Mouse (Mus musculus) kidney, postnatal 25 days (tissue): ENCODE results near the gene Rasgef1b.

Experiments
- DNase-seq, 2 experiments: peaks; one replicate each; pipeline ENCODE4 v3.0.0; 2021; ENCODE audit warnings: mixed read lengths in 2 of 2

Gene Rasgef1b

DNA sequence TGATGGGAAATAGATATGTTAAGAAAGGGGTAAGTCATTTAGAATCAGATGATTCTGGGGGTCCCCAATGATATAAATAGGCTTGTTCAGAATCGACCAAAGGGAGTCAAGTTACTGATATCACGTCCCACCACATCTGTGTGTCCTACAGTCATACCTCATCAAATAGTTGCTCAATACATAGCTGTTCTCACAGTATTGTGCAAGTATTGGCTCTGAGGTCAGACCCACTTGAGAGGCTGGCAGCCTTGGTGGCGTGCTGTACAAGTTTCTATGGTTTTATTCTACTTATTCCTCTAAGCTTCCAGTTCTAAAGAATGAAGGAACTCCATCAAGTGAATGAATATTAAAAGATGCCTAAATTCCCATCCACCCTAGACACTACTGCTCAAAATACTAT, 445.2 kb downstream of the Rasgef1b start:
- no peak for DNase-seq

DNA sequence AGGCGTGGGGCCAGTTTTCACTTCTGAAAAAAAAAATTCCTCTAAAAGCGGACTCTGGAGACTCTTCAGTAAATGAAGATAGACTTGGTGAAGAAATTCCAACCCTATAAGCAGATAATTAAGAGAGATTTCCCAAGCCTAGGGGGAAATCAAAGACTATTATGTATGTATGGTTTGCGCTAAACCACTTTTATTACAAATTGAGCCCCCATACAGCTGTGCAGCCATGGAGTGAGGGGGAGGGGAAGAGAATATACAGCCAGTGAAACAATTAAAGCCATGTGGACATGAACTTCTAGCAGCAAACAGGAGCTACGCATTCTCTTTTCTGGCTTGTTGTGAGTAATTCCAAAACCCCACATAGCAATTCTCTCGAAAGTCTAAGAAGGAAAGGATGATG, 448.3 kb downstream of the Rasgef1b start:
- no peak for DNase-seq

DNA sequence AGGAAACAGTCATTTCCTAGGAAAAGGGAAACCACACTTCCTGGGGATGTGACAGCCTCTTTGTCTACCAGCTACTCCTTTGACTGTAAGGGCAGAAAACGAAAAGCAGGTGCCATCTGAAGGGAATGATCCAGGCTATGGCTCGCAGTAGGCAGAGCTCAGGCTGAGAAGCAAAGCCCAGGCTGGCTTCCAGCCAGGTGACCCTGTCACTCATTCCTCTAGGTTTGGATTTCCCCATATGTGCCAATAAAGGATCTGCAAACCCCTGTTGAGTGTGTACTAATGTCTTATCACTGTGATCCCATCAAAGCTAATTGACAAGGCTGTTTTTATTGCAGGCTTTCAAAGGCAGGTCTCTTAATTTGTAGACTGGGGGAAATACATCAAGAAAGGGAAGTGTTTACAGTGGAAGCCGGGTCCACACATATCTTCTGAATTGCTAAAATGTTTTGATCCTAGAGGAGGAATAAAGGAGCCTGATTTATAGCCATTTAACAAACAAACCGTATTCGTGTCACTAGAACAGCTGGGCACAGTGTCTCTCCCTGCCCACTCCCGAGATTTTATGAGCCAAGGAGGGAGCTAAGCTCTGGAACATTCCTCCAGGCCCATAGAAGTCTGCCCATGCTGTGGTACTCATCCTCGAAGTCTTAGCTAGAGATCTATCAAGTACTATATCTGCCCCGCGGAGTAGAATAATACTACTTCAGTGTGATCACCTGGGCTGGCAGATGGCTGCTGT, 449.7 kb downstream of the Rasgef1b start:
- peak; percentile 35 to 40 for DNase-seq

DNA sequence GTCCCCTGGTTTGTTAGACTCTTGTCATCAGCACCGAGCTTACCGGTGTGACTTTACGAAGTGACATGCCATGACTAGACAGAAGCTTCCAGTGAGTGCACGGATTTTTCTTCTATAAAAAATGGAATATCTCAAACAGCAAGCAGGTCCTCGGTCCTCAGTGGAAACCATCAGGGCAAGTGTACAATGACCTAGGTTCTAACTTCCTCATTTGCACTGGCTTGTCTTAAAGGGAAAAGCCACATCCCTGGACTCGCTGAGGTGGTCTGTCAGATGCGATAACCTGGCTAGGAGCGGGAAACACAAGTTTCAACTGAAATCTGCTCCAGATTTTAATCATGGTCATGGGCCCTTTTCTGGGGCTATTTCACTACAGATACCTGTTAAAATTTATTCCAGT, 450.5 kb downstream of the Rasgef1b start:
- DNase-seq: no peak

DNA sequence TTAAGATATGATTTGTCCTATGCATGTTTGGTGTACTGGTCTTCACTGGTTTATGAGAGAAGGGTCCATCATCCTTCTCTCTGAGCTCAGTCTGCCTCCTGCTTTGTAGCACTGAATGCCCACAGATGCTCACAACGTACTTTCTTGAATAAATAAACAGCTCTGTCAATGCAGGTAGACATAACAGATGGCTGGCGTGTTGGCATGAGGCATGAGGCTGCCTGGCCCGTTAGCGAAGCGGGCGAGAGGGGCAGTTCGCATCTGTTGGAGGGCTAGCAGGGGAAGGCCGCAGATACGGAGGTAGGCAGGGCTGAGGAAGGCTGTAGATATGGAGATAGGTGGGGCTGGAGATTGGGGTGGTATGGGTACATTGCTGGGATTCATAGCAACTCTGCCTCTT, 451.3 kb downstream of the Rasgef1b start:
- DNase-seq: no peak

DNA sequence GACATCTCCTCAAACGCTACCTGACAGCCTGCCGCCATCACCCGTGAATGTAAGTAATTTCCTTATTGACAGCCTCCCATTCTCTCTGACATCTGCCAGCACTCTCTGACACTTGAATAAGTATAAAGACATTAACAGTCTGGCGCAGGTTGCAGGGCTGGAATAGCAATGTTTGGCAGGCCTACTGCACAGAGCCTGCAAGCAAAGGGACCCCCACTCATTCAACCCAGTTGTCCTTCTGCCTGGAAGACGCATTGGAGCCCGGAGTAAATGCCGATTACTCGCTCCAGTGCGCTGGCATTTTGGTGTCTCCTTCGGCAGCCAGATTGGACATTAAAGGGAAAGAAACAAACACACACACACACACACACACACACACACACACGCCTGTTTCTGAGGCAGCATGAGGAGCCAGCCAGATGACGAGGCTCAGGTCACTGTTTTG, 454.7 kb downstream of the Rasgef1b start:
- DNase-seq: no peak

DNA sequence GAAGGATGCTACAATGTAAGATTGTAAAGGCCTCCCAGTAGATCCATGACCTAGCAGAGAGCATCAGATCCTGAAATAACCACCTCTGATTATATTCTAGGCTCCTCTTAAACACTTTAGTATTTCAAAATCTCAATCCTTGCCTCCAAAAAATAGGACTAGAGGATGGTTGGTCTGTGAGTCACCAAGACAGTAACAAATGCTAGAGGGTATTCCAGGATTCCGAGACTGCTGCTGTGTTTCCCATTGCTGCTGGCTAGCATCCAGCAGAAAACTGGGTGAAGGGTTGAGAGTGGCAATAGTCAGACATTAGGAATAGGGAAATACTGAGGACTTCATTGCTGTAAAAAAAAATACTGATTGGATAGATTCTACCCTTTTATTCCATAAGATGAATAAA, 457.3 kb downstream of the Rasgef1b start:
- peak; percentile 36 to 49 for DNase-seq

DNA sequence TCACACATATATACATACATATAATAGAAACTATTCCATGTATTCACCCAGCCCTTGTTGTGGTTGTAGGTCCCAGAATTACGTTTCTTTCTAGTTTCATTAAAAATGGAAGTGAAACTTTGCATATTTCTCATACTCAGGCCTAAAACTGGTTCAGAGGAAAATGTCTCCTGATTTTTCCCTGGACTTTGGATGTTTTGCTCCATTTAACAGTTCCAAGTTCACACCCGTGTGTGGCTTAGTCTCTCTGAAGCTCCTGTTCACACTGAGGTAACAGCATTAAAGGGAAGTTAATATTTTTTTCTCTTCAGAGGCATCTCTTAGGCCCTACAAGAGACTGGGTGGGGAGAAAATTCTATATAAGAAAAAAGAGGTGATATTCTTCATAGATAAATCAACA, 459.7 kb downstream of the Rasgef1b start:
- DNase-seq: no peak

DNA sequence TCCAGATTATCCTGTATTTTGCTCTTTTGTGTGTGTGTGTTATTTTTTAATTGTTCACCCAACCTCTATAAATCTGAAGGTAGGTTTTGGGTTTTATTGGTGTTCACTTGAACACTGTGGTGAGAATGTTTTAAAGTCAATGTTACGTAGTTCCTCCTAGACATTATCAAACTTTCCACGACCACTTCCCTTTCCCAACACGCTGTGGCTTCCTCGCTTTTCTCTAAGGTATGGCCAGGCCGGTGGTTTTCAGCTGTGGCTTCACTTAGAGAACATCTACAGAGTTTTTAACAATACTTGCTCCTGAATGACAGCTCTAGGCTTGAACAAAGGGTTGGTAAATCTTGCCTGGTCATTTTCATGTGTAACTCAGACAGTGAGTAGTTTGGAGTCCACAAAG, 461.5 kb downstream of the Rasgef1b start:
- DNase-seq: no peak

DNA sequence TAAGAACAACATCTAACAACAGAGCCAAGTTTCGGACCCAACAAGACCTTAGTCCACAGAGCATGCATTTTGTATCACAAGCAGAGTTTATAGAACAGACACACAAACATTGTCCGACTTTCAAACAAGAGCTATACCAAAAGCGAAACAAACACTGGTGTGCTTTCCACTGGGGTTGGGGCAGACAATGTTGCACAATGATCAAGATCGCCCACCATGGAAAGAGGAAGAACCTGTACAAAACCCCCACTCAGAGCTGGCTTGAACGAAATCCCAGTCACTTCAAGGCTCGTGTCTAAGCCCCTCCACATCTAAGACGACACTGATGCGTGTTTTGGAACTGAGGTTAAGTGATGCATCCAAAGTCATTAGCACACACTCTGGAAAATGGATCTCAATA, 462.6 kb downstream of the Rasgef1b start:
- no peak for DNase-seq

DNA sequence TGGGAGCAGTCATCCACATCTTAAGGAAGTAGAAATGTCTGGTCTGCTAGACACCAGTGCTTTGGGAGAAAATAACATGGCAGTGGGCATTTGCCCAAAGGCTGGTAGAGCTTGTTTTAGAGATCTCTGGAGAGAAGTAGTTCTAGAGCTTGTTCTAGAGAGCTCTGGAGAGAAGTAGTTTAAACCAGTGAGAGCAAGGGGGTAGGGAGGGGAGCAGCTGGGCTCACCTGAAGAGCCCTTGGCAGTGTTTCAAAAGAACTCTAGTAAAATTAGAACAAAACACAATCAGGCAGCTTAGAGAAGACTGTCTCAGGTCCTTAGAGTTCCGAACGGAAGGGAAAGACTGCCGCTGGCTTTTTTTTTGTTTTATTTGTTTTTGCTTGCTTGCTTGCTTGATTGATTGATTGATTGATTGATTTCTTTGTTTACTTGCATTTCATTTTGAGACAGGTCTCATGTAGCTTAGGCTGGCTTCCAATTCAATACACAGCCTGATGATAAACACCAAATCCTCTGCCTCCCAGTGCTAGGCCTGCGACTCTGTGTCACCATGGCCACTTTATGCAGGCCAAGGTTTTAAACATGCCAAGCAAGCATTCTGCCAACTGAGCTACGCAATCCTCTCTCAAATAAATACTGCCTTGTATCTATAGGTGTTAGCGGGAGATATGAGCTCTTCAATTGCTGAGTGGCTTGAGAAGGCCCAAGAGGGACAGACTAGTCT, 466.5 kb downstream of the Rasgef1b start:
- DNase-seq: no peak

DNA sequence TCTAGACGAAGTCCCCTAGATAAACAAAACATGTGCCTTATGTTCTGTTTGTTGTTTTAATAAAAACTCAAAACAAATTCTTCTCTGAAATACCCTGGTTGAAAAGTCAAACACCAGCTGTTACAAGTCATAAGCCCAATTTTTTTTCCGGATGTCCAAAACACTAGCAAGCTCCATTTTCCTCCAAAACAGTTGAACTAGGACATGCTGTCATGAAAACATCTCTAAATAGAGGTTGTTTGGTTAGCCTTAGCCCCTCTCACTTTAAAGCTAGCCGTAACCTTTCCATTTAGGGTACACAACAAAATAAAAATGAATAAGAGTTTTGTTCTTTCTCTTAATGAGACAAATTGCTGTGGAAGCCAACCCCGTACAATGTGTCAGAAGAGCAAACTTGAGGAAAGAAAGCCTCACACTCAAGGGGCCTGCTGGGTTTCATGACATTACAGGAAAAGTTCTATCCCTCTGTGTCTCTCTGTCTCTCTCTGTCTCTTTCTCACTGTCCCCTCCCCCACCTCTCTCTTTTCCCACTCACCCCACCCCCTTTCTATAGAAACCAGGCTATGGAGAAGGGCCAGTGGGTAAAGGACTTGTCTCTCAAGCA, 467.6 kb downstream of the Rasgef1b start:
- DNase-seq: no peak

DNA sequence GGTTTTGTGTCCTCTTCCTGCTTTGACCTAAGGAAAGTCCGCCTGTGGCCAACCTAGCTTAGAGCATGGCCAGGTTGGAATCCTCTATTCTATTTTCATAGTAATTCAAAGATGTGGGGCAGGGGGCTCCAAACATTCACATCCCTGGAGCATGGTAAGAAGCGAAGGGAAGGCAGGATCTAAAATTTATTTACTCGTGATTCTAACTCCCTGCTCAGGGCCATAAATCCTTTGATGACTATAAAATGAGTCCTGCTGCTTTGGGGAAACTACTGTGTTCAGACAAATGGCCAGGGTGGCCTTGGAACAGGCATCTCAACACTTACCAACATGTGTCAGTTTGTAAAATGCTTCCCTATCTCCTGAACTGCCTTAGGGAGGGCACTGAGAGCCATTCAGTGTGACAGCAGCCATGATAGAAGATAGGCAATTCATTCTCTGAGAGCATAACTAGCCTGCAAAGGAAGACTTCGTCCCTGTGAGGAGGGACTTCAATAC, 470.8 kb downstream of the Rasgef1b start:
- no peak for DNase-seq

DNA sequence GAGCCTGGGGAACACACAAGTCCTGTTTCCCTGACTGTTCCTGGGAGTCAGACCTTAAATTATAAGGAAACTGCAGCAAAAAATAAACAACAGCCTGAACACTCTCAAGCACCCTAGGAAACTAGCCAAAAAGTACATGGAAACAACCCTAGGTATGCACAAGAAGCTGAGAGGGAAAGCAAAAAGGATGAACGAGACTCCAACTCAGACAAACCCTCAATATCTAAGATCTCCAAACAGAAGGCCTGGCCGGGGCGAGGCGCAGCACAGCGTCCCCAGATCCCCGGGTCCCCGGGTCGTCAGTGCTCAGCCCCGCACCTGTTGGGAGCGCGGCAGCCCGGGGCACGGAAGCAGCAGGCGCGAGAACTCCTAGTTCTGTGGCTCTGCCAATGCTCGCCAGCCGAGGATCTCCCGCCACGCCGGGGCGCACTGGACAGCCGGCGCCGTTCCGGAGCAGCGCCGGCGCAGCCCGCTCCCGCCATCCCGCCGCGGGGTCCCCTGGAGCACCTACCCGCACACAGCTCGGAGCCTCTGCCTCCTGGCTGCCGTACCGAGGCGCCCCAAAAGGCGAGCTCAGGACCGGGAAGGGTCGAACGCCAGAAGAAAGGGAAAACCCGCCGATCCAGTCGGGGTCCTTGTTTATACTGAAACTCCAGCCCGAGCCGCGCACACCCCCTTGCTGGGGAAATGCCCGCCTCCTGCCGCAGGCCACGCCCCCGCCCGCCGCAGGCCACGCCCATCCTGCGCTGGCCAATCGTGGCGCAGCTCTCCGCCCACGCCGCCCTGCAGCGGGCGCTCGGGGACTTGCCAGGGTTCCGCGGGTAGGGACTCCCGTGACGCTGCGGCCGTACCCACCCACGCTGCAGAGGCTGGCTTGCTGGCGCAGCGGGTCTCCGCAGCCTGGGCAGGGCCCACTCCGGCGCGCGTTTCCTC, 476.4 kb downstream of the Rasgef1b start:
- peak; percentile 94 to 96 for DNase-seq

DNA sequence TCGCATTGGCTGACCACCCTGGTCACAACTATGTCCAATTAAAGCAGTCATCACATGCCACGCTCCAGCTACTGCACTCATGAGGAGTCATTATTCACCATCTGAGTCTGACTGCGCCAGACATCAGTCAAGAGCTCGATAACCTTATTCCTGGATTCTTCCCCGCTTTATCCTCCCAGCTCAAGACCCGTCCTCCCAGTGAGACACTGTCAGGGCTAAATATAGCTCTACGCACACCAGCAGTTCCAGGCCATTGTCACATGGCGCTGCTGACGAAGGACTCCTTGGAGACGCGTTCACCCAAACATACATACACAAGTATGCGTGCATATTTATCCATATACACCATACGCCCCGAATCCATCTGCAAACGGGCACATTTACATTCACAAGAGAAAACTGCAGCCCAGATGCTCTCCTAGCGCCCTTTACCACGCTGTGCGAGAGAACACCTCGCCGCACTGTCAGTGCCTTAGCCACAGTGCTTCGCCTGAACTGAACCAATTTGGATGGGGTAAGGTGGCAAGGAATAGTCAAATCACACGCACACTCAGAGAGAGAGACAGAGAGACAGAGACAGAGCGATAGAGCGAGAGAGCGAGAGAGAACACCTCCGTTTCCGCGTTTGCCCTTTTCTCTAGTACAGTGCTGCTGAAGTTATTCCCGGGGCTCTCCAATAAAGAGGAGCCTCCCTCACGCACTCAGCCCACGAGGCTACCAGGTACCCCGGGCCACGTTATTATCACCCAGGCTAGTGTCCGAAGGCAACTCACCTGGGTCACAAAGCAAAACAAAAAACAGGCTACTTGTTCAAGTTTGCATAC, 477.3 kb downstream of the Rasgef1b start:
- no peak for DNase-seq

DNA sequence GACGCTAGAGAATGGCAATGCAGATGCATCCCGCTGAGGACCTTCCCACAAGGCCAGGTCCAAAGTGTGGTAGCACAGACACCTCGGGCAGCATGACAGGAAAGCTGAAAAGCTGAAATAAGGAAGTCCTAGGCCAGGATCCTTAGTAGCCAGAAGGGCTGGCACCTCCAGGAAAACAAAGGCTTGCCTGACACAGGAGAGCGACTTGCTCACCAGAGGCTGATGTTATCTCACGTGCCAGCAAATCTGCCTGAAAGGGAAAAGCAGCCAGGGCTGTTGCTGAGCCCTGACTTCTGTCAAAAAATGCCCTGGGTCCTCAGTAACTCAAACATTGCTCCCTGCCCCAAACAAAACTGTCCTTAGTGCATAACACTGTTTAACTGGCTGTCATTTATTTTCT, 478.0 kb downstream of the Rasgef1b start:
- DNase-seq: no peak

DNA sequence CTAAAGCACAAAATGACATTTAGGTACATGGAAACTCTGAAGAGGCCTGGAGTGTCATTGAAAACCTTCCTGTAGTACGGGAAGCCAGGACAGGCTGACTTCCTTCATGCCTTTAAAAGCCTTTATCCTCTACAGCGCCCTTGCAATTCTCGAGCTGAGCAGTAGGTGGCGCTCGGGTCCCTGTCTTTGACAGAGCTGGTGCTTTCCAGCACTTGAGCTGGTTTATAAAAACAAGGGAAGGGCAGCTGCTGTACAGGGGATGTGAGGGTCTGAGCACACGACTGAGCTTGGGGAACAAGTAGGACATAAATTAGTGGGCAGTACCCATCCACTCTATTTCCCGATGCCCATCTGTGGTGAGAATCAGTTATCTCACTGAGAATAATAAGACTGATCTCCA, 480.4 kb downstream of the Rasgef1b start:
- DNase-seq: peak; percentile 93 to 99

DNA sequence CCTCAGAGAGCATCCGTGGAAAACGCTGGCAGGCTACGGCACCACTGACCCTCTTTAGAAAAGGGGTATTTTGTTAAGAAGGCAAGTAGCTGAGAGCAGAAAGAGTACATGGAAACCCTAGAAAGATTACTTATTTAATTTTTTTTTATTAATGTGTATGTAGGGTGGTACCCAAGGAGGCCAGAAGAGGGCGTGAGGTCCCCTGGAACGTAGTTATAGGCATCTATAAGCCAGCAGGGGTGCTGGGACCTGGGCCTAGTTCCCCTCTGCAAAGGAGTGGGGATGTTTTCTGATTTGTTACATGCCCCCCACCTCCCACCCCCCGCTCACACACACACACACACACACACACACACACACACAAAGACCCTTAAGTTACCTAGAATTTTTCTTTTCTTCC, 480.9 kb downstream of the Rasgef1b start:
- no peak for DNase-seq

DNA sequence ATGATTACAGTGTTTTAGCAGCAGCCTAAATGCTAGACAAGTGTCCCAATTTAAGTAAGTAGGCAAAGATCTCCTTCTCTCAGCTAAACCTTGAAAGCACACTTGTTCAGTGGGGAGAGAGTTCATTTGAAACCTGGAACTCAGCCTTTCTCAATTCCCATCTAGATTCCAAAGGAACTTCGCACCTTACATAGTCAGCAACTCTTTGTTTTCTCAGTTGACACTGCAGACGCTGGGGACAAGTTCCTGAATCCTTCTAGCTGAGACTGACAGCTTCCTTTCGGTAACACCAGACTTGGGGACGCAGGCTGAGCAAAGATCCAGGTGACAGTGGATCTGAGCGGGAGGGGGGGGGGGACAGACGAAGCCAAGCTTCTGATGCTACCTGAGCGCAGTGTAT, 481.4 kb downstream of the Rasgef1b start:
- DNase-seq: no peak

DNA sequence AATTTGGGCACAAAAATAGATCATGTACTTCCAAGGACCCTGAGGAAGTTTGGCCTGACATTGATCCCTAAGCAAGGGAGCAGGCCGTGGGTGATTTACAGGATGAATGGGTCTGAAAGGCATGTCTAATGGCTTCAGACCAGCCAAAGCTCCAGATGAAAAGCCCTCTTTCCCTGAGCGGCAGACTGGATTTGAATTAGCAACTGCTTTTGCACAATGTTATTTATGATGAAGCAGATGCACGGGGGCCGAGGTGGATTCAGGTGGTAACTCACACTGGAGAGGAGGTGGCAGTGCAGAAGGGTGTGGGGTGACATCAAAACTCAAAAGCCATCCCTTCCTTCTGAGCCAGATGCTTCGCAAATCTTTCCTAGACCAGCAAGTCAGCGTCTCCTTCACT, 481.9 kb downstream of the Rasgef1b start:
- no peak for DNase-seq

DNA sequence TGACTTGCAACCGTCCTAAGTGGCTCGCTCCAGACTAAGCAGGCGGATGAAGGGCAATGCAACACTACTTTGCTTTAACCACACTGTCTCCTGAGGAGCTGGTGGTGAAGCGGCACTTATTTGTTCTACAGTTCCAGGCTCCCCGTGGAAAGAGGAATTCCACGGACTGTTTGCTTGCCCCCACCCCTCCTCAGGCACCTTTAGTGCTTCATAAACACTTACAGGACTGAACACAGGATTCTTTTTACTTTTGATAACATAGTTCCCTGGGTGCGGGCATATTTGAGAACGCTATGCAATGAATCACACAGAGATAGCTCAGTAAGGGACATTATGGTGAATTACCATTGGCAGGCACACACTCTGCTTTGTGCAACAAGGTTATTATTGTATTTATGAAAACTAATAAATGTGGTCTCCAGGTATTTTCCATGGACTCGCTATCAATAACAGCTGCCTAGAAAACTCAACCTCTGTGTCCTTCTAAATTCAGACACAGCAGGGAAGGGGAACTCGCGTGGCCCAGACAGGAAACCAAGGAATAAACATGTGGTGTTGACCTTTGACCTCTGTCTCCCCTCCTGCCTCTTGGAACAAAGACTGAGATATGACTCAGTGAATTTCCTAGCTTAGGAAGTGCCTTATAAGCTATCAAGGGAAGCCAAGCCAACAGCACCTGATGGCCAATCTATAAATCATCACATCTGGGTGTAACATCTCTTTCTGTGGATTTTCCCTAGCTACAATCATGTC, 486.7 kb downstream of the Rasgef1b start:
- peak in 1 of 2 experiments; percentile 55 for DNase-seq
